In the genomic region with DNA sequence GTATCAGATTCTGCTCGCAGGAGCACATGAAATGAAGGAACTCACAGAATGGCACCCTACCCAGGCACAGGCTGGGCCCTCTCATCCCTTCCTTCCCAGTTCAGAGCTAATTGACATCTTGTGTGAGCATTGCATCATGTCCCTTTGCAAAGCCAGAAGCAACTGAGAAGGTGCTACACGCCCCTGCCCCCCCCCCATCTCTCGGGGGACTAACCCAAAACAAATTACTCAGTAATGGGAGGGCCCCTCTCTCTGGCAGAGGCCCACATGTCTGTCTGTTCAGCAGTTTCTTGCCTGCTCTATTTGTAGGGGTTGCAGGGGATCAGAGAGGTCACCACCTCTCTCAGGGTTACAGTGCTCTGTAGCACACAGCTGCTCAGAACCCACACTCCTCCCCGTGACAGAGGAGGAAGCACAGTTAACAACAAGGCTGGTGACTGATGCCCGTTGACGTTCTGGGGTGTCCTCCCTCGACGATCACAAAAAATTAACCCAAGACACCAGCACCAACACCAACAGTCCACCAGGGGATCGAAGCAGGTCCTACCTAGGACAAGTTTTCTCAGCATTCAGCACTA, we compare ENCODE assay signal across 8 mouse cellular contexts.
DNase-seq lines count a peak whose midpoint lies in the region; ATAC-seq lines count a peak whose summit lies in the region.

No protein-coding gene starts in this region.

- peak; percentile 53 for DNase-seq in adrenal gland, adult 2 months
- DNase-seq in adrenal gland, postnatal 25 days: no peak
- DNase-seq in forebrain, embryonic 11.5 days (ENCODE audit: low spot score): peak; percentile 63
- DNase-seq in heart, postnatal 10 days: peak; percentile 76 to 80
- DNase-seq in kidney, postnatal 10 days: peak; percentile 68
- DNase-seq in thymus, postnatal 10 days (ENCODE audit: low spot score in 2 of 2): peak; percentile 61
- DNase-seq in cerebellum, adult 8-10 months: no peak

- 41% methylated on average over 9 of the region's 9 CpGs for WGBS in forebrain, embryonic 11.5 days
- 59% methylated on average over 9 of the region's 9 CpGs for WGBS in midbrain, embryonic 12.5 days

- intact Hi-C loops in heart, postnatal 10 days (cut with DNase I): no loop called here

- H3K9ac ChIP-seq in forebrain, embryonic 11.5 days (ENCODE audit: low read length): peak overlapping the region; percentile 24; the same call in 1 of the 2 replicates
- H3K9ac ChIP-seq in midbrain, embryonic 12.5 days (replicated peaks): no peak overlapping the region

- H3K4me2 ChIP-seq in forebrain, embryonic 11.5 days (ENCODE audit: low read depth, low read length, severe bottlenecking): no peak overlapping the region
- no peak overlapping the region for H3K4me2 ChIP-seq in midbrain, embryonic 12.5 days (replicated peaks)

- H3K4me1 ChIP-seq in forebrain, embryonic 11.5 days (replicated peaks; ENCODE audit: control insufficient read depth, insufficient read depth, low read length): peaks cover 41% of the 10 kb centered on the region
- H3K4me1 ChIP-seq in midbrain, embryonic 12.5 days: peaks cover 65% of the 10 kb centered on the region

- no peaks in the 10 kb centered on the region for H3K27me3 ChIP-seq in forebrain, embryonic 11.5 days (ENCODE audit: control insufficient read depth, insufficient read depth, low read length)
- no peaks in the 10 kb centered on the region for H3K27me3 ChIP-seq in midbrain, embryonic 12.5 days

- H3K4me3 ChIP-seq in forebrain, embryonic 11.5 days (ENCODE audit: low read depth, low read length): no peak overlapping the region
- H3K4me3 ChIP-seq in midbrain, embryonic 12.5 days: no peak overlapping the region

- peak overlapping the region; percentile 58 for H3K27ac ChIP-seq in forebrain, embryonic 11.5 days (ENCODE audit: low read depth, low read length)
- H3K27ac ChIP-seq in midbrain, embryonic 12.5 days (replicated peaks): peak overlapping the region; percentile 47

- no peaks in the 10 kb centered on the region for H3K36me3 ChIP-seq in forebrain, embryonic 11.5 days (ENCODE audit: control insufficient read depth, insufficient read depth, low read length)
- H3K36me3 ChIP-seq in midbrain, embryonic 12.5 days: 0 out of 2 replicates have a peak, but pooled peaks cover 2% of the 10 kb centered on the region

- no peaks in the 10 kb centered on the region for H3K9me3 ChIP-seq in forebrain, embryonic 11.5 days (ENCODE audit: control insufficient read depth, low read length)
- no peaks in the 10 kb centered on the region for H3K9me3 ChIP-seq in midbrain, embryonic 12.5 days

- ATAC-seq in forebrain, embryonic 11.5 days (replicated peaks; ENCODE audit: low FRiP score): peak; percentile 47; the same call in 1 of the 2 replicates
- ATAC-seq in midbrain, embryonic 12.5 days (ENCODE audit: low FRiP score, low read depth): no peak

Comparison
In these comparisons a context has a peak if more than half of its experiments do, and no peak if none do; other contexts are left out.
1. DNase-seq: peak in adrenal gland, adult 2 months (single experiment), forebrain, embryonic 11.5 days (single experiment), heart, postnatal 10 days (2 of 2), kidney, postnatal 10 days (single experiment) and thymus, postnatal 10 days (2 of 2); none in adrenal gland, postnatal 25 days (single experiment) and cerebellum, adult 8-10 months (single experiment).